24 mouse cellular contexts compared by ENCODE assay signal in the genomic region with DNA sequence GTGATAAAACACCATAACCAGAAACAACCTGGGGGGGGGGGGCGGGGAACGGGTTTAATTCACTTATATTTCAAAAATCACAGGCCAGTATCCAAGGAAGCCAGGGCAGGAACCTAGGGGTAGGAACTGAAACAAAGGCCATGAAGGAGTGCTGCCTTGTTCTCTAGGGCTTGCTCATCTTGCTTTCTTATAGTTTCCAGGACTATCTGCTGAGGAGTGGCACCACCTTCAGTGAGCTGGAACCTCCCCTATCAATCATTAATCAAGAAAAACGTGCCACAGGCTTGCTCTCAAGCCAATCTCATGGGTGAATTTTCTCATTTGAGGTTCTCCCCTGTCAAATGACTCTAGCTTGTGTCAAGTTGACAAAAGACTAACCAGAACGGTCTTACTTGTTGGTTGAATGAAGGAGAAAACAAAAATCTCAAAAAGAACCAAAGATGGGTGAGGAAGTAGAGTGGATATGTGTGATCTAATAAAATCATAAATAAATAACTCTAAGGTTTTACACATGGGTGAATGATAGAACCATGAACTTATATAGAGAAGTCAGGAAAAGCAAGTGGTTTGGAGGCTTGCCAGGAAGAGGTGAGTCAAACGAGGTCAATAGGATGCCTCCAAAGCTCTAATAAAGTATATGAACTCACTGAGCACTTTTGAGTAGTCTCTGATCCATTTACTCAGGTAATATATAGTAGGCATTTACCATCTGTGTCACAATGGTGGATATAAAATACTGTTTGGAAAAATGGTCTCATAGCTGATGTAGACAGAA.
DNase-seq lines count a peak whose midpoint lies in the region; ATAC-seq and TF ChIP-seq lines count a peak whose summit lies in the region.
"Had no signal": no experiment of that assay in that cellular context is flagged by ENCODE, and none has a peak within 500 bp of the region (broad histone marks: within the 10 kb centered on the region; RNA-seq: fewer than 3 reads in every experiment).

No protein-coding gene starts in this region.

- DNase-seq in kidney, postnatal 4 days: no peak
- DNase-seq in lung, postnatal 36 days: peak; percentile 28
- no peak for DNase-seq in lung, postnatal 14 days
- DNase-seq in Patski (ENCODE audit: low read depth, low spot score): peak; percentile 35
- no peak for DNase-seq in embryo, embryonic 9.5 days (ENCODE audit: extremely low spot score)
- DNase-seq: adrenal gland, adult 8-10 months; cerebellum, adult 2 months; cerebellum, postnatal 36 days; embryo, embryonic 11 days; gastrocnemius, adult 2 months; heart, postnatal 36 days; left cerebral cortex, postnatal 4 days; lung, postnatal 10 days; right cerebral cortex, postnatal 14 days had no signal

- no peak for TF ChIP-seq CTCF in Patski (IDR thresholded peaks at IDR 0.05)

- POLR2A ChIA-PET in Patski (lab: Charles Lee): no interaction called here

- no peak overlapping the region for H3K4me3 ChIP-seq in kidney, embryonic 15.5 days (replicated peaks)
- no peak overlapping the region for H3K4me3 ChIP-seq in forebrain, embryonic 12.5 days (replicated peaks)
- H3K4me3 ChIP-seq: gastrocnemius, adult 2 months; heart, embryonic 15.5 days; limb, embryonic 15.5 days; midbrain, embryonic 13.5 days had no signal

- no peaks in the 10 kb centered on the region for H3K36me3 ChIP-seq in kidney, embryonic 15.5 days
- no peaks in the 10 kb centered on the region for H3K36me3 ChIP-seq in forebrain, embryonic 12.5 days (replicated peaks)
- H3K36me3 ChIP-seq: heart, embryonic 15.5 days; limb, embryonic 15.5 days; midbrain, embryonic 13.5 days had no signal

- no peak overlapping the region for H3K27ac ChIP-seq in kidney, embryonic 15.5 days
- H3K27ac ChIP-seq in forebrain, embryonic 12.5 days: no peak overlapping the region
- H3K27ac ChIP-seq: gastrocnemius, adult 2 months; heart, embryonic 15.5 days; hindbrain, embryonic 14.5 days; limb, embryonic 15.5 days; liver, embryonic 14.5 days; midbrain, embryonic 13.5 days; stomach, postnatal 0 days had no signal

- 0 out of 2 replicates have a peak, but pooled peaks have one; percentile 40 for ATAC-seq in kidney, embryonic 15.5 days (replicated peaks; ENCODE audit: low FRiP score)
- ATAC-seq in Patski: no peak
- ATAC-seq in forebrain, embryonic 12.5 days (ENCODE audit: low FRiP score): no peak
- ATAC-seq: activated CD4-positive, CD25-positive, alpha-beta regulatory T cell, adult 4 months; forebrain, embryonic 14.5 days; midbrain, embryonic 13.5 days had no signal

- no peak overlapping the region for H3K4me2 ChIP-seq in kidney, embryonic 15.5 days
- no peak overlapping the region for H3K4me2 ChIP-seq in forebrain, embryonic 12.5 days
- H3K4me2 ChIP-seq: heart, embryonic 15.5 days; hindbrain, embryonic 14.5 days; limb, embryonic 15.5 days; midbrain, embryonic 13.5 days had no signal

- no peaks in the 10 kb centered on the region for H3K9me3 ChIP-seq in kidney, embryonic 15.5 days (replicated peaks)
- no peaks in the 10 kb centered on the region for H3K9me3 ChIP-seq in forebrain, embryonic 12.5 days
- H3K9me3 ChIP-seq: heart, embryonic 15.5 days; limb, embryonic 15.5 days; midbrain, embryonic 13.5 days had no signal

- in situ Hi-C loops in Patski (cut with MboI; ENCODE audit: low pct_unique_long_range_greater_than_20kb): no loop called here

- H3K4me1 ChIP-seq in kidney, embryonic 15.5 days: peaks cover 7% of the 10 kb centered on the region
- no peaks in the 10 kb centered on the region for H3K4me1 ChIP-seq in forebrain, embryonic 12.5 days
- H3K4me1 ChIP-seq: heart, embryonic 15.5 days; limb, embryonic 15.5 days; midbrain, embryonic 13.5 days had no signal

- WGBS in kidney, embryonic 15.5 days: 71% methylated on average over 5 of the region's 5 CpGs
- WGBS in forebrain, embryonic 12.5 days: 78% methylated on average over 5 of the region's 5 CpGs

- no peaks in the 10 kb centered on the region for H3K27me3 ChIP-seq in kidney, embryonic 15.5 days
- H3K27me3 ChIP-seq in Patski: no peaks in the 10 kb centered on the region
- H3K27me3 ChIP-seq in forebrain, embryonic 12.5 days: no peaks in the 10 kb centered on the region
- H3K27me3 ChIP-seq: heart, embryonic 15.5 days; limb, embryonic 15.5 days; midbrain, embryonic 13.5 days had no signal

- H3K9ac ChIP-seq in kidney, embryonic 15.5 days: no peak overlapping the region
- no peak overlapping the region for H3K9ac ChIP-seq in forebrain, embryonic 12.5 days
- H3K9ac ChIP-seq: heart, embryonic 15.5 days; hindbrain, embryonic 14.5 days; limb, embryonic 15.5 days; liver, embryonic 14.5 days; midbrain, embryonic 13.5 days had no signal

- CTCF ChIA-PET in Patski (lab: Charles Lee): interaction anchor here (1.4 kb wide), 1 partner anchor 56 kb away, joined by 3 read pairs; no protein-coding TSS in a partner anchor

Comparison
In these comparisons a context has a peak if more than half of its experiments do, and no peak if none do; other contexts are left out.
1. DNase-seq: peak in lung, postnatal 36 days (single experiment) and Patski (single experiment); none in kidney, postnatal 4 days (0 of 2), lung, postnatal 14 days (single experiment) and embryo, embryonic 9.5 days (single experiment).